Mouse (Mus musculus) lung, postnatal 0 days (tissue): ENCODE data around the gene Ccdc71l.

Experiments
- CTCF ChIP-seq: IDR thresholded peaks from 2 replicates; pipeline ENCODE4 v1.5.1; 2016; ENCODE audit warnings: antibody characterized with exemption, mild to moderate bottlenecking
- EP300 ChIP-seq: IDR thresholded peaks from 2 replicates; pipeline ENCODE4 v1.6.1; 2016; ENCODE audit warnings: antibody characterized with exemption, mild to moderate bottlenecking, control low read depth

DNA sequence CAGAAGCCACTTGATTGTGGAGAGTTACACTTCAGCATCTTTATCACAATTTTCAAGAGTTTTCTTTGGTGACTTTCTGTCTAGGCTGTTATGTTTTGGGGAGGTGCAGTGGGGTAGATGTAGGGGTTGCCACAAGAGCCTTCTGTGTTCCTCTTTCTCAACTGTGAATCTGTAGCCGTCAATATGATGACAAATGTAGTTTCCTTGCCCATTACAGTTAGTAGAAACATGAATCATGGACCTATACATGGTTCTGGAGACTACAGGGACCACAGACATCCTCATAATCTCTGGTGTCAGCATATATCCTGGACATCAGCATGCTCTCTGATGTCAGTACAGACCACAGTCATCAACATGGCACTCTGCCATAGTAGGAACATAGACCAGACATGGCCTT, 52.5 kb downstream of the Ccdc71l start:
- TF ChIP-seq EP300 (no peak), CTCF (no peak)
